In the genomic region with DNA sequence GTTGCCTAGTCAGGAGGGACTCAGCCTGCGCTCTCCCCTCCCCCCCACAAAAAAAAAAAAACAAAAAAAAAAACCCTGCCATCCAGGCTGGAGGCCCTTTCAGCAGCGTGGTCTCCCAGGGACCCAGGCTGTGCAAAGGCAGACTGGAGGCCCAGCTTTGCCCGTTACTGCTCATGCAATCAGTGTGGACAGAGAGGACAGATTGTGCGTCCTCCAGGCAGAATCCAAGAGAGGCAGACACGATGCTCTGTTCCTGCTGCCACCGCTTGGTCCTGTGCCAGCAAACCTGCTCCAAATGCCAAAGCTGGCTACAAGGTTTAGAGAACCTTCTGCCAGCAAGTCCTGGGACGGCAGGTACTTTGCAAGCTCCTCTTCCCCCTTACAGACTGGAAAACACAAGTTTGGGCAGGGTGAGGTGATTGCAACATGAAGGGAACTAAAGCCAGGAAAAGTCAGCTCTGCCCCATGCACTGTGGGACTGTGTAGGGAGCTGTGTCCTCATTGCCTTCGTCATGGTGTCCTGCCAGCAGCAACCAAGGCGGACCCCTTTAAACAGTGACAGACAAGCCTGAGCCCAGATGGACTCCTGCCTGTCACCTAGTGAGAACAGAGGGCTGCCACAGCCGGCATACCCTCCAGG, we compare ENCODE assay signal across 9 mouse cellular contexts. TPM values are rescaled to one million over a fixed set of nuclear protein-coding genes. Genes with fewer than 3 reads are reported as not detected.
DNase-seq lines count a peak whose midpoint lies in the region; ATAC-seq and TF ChIP-seq lines count a peak whose summit lies in the region.
"Had no signal": no experiment of that assay in that cellular context is flagged by ENCODE, and none has a peak within 500 bp of the region (broad histone marks: within the 10 kb centered on the region; RNA-seq: fewer than 3 reads in every experiment).

No protein-coding gene starts in this region.

- TF ChIP-seq CTCF in cerebellum, adult 2 months (IDR thresholded peaks at IDR 0.05; ENCODE audit: borderline replicate concordance, insufficient read depth, low read depth, low read length): no peak

- no peaks in the 10 kb centered on the region for H3K9me3 ChIP-seq in limb, embryonic 15.5 days
- no peaks in the 10 kb centered on the region for H3K9me3 ChIP-seq in limb, embryonic 10.5 days (replicated peaks)
- no peaks in the 10 kb centered on the region for H3K9me3 ChIP-seq in midbrain, embryonic 13.5 days
- H3K9me3 ChIP-seq: stomach, embryonic 15.5 days had no signal

- no peaks in the 10 kb centered on the region for H3K27me3 ChIP-seq in limb, embryonic 15.5 days
- H3K27me3 ChIP-seq in limb, embryonic 10.5 days (ENCODE audit: low read depth, poor library complexity, severe bottlenecking): no peaks in the 10 kb centered on the region
- no peaks in the 10 kb centered on the region for H3K27me3 ChIP-seq in cerebellum, adult 2 months (ENCODE audit: control insufficient read depth, insufficient read depth, low read length)
- H3K27me3 ChIP-seq in midbrain, embryonic 13.5 days: no peaks in the 10 kb centered on the region
- H3K27me3 ChIP-seq: stomach, embryonic 15.5 days had no signal

- no peak for DNase-seq in limb, embryonic 10.5 days (ENCODE audit: low spot score)
- peak; percentile 95 to 96 for DNase-seq in cerebellum, adult 2 months
- DNase-seq in gonadal fat pad, adult 2 months (ENCODE audit: low read depth): peak; percentile 96
- DNase-seq in B cell, adult 2 months: no peak
- DNase-seq in MN1 (ENCODE audit: low spot score): no peak
- DNase-seq: lung, embryonic 14.5 days had no signal

- WGBS in limb, embryonic 15.5 days: 63% methylated on average over 10 of the region's 10 CpGs
- 85% methylated on average over 10 of the region's 10 CpGs for WGBS in limb, embryonic 10.5 days
- WGBS in cerebellum, adult 2 months: 3% methylated on average over 10 of the region's 10 CpGs
- WGBS in midbrain, embryonic 13.5 days: 60% methylated on average over 10 of the region's 10 CpGs

- ATAC-seq in limb, embryonic 15.5 days (ENCODE audit: insufficient number of reproducible peaks, low FRiP score, low TSS enrichment, low read depth): no peak
- peak; percentile 77 for ATAC-seq in midbrain, embryonic 13.5 days

- H3K4me3 ChIP-seq in limb, embryonic 15.5 days: no peak overlapping the region
- H3K4me3 ChIP-seq in limb, embryonic 10.5 days: no peak overlapping the region
- no peak overlapping the region for H3K4me3 ChIP-seq in cerebellum, adult 2 months (replicated peaks; ENCODE audit: insufficient read depth, low read depth, low read length)
- no peak overlapping the region for H3K4me3 ChIP-seq in midbrain, embryonic 13.5 days (replicated peaks)
- H3K4me3 ChIP-seq: stomach, embryonic 15.5 days had no signal

- no peak overlapping the region for H3K9ac ChIP-seq in limb, embryonic 15.5 days
- H3K9ac ChIP-seq in midbrain, embryonic 13.5 days (replicated peaks): no peak overlapping the region
- H3K9ac ChIP-seq: lung, embryonic 14.5 days; stomach, embryonic 15.5 days had no signal

- TF ChIP-seq POLR2A in cerebellum, adult 2 months (IDR thresholded peaks at IDR 0.05; ENCODE audit: borderline replicate concordance, insufficient read depth, low read length): peak; percentile 9; the same call in 1 of the 2 replicates

- H3K4me1 ChIP-seq in limb, embryonic 15.5 days: peaks cover 9% of the 10 kb centered on the region; the same call in 1 of the 2 replicates
- peaks cover 8% of the 10 kb centered on the region for H3K4me1 ChIP-seq in limb, embryonic 10.5 days
- peaks cover 27% of the 10 kb centered on the region for H3K4me1 ChIP-seq in cerebellum, adult 2 months (ENCODE audit: control insufficient read depth, insufficient read depth, low read length)
- H3K4me1 ChIP-seq in midbrain, embryonic 13.5 days (replicated peaks): peaks cover 9% of the 10 kb centered on the region
- H3K4me1 ChIP-seq: stomach, embryonic 15.5 days had no signal

- H3K27ac ChIP-seq in limb, embryonic 15.5 days: peak overlapping the region; percentile 33; the same call in 1 of the 2 replicates
- no peak overlapping the region for H3K27ac ChIP-seq in limb, embryonic 10.5 days
- peak overlapping the region; percentile 6; the same call in 1 of the 2 replicates for H3K27ac ChIP-seq in cerebellum, adult 2 months (ENCODE audit: insufficient read depth, low read length)
- H3K27ac ChIP-seq in midbrain, embryonic 13.5 days: peak overlapping the region; percentile 21; the same call in 1 of the 2 replicates
- H3K27ac ChIP-seq: stomach, embryonic 15.5 days had no signal

- H3K4me2 ChIP-seq in limb, embryonic 15.5 days: no peak overlapping the region
- H3K4me2 ChIP-seq in midbrain, embryonic 13.5 days (replicated peaks): no peak overlapping the region
- H3K4me2 ChIP-seq: lung, embryonic 14.5 days; stomach, embryonic 15.5 days had no signal

- 0 out of 2 replicates have a peak, but pooled peaks cover 2% of the 10 kb centered on the region for H3K36me3 ChIP-seq in limb, embryonic 15.5 days
- H3K36me3 ChIP-seq in limb, embryonic 10.5 days: no peaks in the 10 kb centered on the region
- no peaks in the 10 kb centered on the region for H3K36me3 ChIP-seq in midbrain, embryonic 13.5 days
- H3K36me3 ChIP-seq: stomach, embryonic 15.5 days had no signal

RNA-seq across cellular contexts. Expression of a gene that starts 15.4 kb away (rescaled TPM):
- polyA plus RNA-seq in limb, embryonic 15.5 days (2015; fragmentation: Nextera tagmentation; extraction: Ambion mirVana): 22.9 and 28.1 TPM in 2 replicates
- polyA plus RNA-seq in limb, embryonic 10.5 days (2016; fragmentation: Nextera tagmentation; extraction: Ambion mirVana): 5.6 and 7.3 TPM in 2 replicates
- 19.6 and 26.0 TPM in 2 replicates for polyA plus RNA-seq in cerebellum, adult 2 months (2012; rRNA removed)
- 11.0 and 11.8 TPM in 2 replicates for polyA plus RNA-seq in gonadal fat pad, adult 2 months (2012; rRNA removed)
- 8.2 and 9.1 TPM in 2 replicates for polyA plus RNA-seq in midbrain, embryonic 13.5 days (2015; fragmentation: Nextera tagmentation; extraction: Ambion mirVana)

Comparison
In these comparisons a context has a peak if more than half of its experiments do, and no peak if none do; other contexts are left out.
1. DNase-seq: peak in cerebellum, adult 2 months (2 of 2) and gonadal fat pad, adult 2 months (single experiment); none in limb, embryonic 10.5 days (single experiment), B cell, adult 2 months (0 of 2) and MN1 (single experiment).